Mouse (Mus musculus) T-cell, adult 2 months (primary cell): Measurements from ENCODE around the gene Dok1.
A peak's percentile ranks its signal among the peaks of the same experiment; 100 is the strongest.

ENCODE experiments used
- DNase-seq: peaks from one replicate; pipeline ENCODE4 v3.0.0; 2022; ENCODE audit warnings: low spot score

The Dok1 gene

DNA sequence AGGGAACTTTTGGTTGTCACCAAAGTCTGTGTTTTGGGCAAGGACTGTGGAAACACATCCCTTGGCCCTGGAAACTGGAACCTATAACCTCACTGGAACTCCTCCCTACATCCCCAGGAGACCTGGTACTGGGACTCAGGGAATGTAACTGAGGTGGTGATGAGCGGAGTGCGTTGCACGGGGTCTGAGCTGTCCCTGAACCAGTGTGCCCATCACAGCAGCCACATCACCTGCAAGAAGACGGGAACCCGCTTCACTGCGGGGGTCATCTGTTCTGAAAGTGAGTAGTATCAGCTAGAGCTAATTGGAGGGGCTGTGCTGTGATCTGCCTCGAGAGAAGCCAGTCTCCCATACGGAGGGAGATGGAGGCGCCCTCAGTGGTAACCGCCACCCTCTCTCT, 16.1 kb upstream of the Dok1 start:
- DNase-seq = no peak

DNA sequence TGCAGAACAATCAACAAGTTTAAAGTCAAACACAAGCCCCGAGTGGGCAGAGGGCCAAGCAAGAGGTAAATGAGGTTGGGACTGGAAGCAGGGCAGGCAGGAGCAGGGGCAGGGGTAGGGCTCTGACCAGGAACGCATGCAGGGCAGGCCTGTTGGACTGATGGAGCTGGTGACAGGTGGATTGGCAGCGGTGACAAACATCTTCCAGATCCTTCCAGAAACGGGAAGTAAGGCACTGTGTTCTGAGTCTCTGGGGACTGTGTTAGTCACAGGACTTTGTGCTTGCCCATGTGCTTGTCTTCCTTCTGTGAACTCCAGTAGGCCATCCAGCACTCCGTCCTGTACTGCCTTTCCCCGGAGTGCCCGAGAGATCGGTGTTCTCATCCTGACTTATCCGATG, 11.5 kb upstream of the Dok1 start:
- no peak for DNase-seq

DNA sequence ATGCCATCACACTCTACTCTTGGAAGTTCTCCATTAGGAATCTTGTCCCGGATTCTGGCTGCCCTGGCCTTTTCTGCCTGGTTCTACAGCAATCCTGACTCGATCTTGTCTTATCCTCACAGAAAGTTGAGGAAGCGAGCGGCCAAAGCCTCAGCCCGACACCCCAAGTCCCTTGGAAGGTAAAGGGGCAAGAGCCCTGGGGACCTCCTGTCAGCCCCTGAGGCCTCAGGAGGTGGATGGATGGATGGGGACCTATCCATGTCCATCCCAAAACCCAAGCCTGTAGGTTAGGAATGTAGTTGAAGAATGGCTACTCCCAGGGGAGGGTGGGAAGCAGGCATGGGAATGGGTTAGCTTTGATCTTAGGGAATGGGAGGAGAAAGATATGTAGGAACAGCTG, 10.7 kb upstream of the Dok1 start:
- DNase-seq = no peak

DNA sequence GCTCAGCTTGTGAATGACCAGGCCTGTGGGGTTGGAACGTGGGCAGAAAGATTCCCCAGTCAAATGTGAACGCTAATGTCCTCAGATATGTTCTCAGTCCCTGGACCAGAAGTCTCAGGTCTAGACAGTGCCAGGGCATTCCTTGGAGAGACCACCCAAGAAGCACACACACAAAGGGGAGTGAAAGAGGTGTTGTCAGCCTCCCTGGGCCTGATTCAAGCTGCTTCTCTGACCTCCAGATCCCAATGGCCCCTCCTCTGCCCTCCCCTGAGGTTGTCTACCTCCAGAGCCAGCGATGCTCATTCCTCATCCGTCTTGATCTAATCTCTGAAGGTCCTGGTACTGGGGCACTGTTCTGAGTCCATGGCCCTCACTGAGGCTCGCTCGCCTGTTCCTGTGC, 10.3 kb upstream of the Dok1 start:
- no peak for DNase-seq

DNA sequence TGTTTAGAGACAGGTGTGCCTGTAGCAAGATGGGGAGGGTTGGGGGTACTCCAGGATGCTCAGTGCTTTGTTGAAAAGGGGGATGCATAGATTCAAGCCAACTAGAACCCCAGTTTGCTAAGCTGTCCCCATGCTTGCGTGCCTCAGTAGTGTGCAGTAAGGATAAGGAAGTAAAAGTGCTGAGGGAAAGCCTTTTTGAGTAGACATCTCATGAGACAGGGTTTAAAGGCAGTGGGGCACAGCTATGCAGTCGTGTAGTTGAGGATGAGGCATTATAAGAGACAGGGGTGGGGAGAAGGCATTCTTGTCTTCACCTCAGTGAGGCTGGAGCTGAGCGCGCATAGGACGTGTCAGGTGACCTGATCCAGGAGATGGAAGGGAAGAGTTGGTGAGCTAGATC, 7.3 kb upstream of the Dok1 start:
- DNase-seq = no peak

DNA sequence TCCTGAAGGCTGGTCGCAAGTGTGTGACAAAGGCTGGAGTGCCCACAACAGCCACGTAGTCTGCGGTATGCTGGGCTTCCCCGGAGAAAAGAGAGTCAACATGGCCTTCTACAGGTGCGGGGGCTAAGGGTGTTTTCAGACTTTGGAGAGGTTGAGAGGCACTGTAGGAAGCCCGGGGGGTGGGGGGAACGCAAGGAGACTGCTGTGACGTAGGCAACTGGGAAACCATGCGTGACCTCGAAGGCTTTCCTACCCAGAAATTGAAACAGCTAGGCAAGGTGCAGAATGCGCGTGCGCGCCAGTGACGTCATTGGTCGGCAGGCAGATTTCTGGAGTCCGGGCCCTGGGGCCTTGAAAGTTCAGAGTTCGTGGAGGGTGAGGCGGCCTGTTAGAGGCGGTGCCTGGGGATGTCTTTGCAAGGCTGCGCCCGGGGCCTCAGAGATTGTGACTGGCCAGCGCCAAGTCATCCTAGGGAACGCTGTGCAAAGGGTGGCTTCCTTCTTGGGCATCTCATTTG, 5.3 kb upstream of the Dok1 start:
- DNase-seq = peak; percentile 87

DNA sequence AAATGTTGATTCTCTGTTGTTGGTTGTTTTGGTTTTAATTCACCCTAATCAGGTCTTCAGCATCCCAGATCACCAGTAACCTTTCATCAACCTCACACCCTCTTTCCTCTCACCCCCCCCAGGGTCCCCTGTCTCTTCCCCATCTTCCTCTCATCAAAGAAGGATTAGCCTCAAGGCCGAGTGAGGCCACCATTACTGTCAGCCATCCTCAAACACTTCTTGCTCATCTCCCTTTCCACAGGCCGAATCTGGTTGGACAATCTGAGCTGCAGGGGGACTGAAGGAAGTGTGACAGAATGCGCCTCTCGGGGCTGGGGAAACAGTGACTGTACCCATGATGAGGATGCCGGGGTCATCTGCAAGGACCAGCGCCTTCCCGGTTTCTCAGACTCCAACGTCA, 3.9 kb upstream of the Dok1 start:
- DNase-seq = no peak

DNA sequence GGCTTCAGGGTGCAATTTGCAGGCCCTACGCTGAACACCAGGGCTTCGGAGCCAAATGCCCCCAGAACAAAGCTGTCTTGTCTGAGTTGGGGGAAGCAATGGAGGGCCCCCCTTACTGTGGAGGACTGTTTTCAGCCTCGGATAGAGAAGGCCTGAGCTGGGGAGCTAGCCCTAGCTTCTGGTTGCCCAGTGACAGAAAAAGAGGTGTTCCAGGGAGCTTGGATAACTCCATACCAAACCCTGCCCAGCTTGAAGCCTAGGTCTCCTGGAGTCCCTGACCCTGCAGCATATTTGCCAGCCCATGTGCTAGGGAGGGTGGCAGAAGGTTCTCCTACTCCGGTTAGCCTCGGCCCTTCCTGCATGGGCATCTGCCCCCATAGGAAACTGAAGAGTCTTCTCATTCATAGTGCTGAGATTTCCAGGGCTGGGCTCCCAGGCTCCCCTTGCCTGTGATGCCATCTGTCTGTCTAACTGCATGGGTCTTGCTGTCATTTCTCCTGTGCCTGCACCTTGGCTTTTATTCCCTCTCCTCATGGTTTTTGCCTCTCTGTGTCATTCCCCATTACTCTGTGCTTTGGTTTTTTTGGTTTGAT, 1.3 kb upstream of the Dok1 start:
- no peak for DNase-seq

DNA sequence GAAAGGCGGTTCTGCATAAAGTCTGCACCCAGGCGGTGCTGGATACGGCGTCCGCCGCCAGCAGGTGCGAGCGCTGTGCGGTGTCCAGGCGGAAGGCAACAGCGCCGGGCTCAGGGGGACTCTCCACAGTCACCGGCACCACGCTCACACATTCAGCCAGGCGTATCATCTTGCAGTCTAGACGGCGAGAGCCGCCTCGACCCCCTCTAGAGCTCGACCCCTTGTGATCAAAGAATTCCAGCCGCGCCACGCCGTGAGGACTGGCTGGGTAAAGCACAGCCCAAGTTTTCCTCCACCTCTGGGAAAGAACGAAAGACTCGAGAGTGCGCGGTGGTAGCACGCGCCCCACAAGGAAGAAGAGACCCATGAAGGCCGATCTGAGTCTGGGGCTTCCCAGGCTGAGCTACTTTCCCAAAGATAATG, 491 bp downstream of the Dok1 start:
- peak; percentile 41 for DNase-seq

DNA sequence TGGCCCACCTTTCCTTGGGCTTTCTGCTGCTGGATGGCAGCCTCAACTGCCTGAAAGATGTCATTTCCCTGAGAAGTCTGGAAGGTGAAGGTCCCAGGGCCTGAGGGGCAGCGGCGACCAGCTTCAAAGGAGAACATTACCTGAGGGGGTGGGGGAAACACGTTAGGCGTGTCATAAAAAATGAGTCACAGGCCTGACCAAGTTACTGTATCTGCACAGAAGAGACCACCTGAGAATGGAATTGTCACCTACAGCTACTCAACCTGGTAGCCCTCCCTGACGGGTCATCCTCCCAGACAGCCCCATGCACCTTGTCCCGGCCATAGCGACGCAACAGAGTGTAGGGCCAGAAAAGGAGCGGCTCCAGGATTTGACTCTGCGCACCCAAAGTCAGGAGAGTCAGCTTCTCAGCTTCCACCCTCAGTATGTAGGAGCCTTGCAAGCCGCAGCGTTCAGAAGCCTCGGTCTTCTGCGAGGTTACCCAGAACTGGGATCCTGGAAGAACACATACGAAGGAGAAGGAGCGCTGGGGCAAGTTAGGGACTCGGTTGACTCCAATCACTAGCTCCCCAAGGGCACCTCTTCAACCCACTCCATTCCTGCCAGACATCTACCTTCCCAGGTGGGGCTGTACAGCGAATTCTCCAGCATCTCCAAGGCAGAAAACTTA, 1.2 kb downstream of the Dok1 start:
- DNase-seq = no peak

DNA sequence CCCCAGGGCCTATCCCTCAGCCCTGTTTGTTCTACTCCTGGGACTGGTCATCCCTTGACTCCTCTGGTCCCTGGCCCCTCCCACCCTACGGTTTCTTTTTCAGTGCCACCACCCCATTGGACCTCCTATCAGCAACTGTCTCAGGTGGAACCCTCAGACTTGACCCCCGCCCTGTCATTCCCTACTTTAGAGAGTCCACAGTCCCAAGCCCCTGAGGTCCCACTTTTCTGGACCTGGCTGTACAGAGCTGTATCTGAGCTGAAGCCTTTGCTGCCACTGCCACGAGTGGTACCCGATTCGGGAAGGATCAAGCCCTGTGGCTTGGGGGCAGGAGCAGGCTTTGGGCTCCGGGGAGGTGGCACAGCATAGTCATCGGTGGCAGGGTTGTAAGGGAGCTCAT, 2.2 kb downstream of the Dok1 start:
- no peak for DNase-seq

DNA sequence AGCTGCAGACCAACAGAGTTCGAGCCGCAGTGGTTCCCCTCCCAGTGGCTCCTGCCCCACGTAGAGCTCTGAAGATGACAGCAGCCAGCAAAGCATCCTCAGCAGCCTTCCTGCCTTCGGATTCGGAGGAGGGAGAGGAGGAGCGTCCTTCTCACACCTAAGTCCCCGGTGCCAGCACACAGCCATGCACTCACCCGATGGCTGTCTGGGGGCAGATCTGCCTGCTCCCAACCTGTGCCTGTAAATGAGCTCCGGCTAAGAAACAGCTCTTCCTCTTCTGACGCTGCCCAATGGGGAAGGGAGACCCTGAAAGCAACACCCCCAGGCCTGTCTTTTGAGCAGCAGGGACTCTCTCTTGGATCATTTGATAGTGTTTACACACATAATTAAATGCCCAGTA, 3.5 kb downstream of the Dok1 start:
- no peak for DNase-seq

DNA sequence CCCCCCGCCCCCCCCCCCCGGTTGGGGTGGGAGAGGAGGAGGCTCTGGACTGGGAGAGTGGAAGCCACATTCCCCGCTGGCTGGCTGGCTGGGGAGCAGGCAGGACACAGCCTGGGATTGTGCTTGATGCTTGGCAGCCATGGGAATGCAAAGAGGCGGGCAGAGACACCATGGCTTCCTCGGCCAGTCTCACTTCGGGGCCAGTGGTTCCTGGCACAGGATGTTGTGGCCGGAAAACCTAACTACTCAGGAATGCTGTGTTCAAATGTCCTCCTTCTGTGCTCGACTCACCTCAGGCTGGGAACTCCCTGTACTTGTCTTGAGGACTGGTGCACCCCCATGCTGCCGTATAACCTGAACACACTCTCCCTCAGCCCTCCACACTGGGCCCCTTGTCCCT, 5.6 kb downstream of the Dok1 start:
- DNase-seq = no peak

DNA sequence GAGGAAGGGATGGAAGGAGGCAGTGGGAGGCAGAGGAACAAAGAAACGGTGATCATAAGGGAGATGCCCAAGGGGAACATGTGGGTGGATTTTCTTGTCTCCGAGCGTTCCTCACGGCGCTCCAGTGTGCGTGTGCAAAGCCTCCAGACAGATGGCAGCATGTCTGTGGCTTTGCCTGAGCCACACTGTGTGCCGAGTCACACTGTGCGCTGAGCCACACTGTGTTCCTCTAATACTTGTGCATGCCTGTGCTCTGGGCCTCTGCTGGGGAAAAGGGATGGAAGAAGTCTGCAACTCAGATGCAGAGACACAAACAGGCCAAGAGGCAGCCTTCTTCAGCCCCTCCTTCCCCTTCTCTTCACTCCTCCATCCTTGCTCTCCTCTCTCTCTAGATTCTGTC, 6.0 kb downstream of the Dok1 start:
- no peak for DNase-seq

DNA sequence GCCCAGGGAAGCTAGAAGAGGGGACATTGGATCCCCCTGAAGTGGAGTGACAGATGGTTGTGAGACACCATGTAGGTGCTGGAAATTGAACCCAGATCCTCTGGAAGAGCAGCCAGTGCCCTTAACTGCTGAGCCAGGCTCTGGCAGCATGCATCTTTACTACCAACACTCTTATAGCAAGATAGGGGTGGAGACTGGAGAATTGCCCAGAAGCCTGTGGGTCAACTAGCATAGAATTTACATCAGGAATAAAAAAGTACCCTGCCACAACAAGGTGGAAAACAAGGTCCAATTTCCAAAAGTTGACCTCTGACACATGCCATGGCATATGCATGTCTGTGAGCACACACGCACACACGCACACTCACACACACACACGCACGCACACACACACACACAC, 8.1 kb downstream of the Dok1 start:
- DNase-seq = no peak

DNA sequence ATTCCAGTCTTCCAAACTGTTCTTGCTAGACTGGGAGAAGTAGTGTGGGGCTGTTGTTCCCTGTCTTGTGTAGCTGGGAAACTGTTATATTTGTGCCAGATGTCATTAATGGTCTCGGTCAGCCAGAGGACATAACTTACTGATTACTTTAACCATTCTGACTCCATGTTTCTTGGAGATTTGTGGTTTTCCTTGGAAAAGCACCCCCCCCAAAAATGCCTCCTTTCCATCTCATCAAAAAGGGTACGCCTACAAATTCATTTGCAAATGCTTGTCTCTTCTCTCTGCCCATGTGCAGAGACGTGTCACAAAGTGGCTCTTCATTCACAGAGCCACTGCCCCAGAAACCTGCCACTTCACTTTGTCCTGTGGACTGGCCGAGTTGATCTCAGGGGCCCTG, 8.8 kb downstream of the Dok1 start:
- DNase-seq = no peak

DNA sequence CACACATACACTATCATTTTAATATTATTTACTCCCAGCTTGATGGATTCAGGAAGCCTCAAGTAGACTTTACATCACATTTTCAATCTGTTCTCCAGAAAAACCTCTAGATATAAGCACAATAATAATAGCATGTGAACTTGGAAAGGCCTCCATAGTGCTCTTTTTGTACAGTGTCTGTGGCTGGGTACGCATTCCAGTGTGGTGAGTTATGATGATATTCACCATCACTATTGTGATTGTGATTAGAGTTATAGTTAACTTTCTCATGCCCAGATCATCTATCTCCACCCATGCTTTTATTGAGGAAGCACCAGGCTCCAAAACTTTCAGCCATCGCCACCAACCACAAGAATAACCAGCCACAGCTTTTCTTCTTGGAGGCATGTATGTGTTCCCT, 9.5 kb downstream of the Dok1 start:
- DNase-seq = no peak

DNA sequence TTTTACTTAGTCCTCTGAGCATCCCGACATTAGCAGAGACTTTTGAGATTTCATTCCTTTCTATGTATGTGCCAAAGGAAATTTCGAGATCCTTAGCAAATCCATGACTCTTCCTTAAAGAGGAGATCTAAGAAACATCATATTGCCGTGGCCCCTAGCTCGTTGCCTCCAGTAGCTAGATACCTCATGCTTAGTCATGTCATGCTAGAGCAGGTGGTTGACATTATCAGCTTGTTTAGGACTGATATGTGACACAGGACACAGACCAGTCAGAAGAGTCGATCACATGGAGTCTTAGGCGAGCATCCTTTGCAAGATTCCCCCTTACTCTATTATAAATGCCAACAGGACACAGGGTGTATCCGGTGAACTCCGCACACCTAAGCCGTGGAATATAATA, 10.3 kb downstream of the Dok1 start:
- DNase-seq = no peak

DNA sequence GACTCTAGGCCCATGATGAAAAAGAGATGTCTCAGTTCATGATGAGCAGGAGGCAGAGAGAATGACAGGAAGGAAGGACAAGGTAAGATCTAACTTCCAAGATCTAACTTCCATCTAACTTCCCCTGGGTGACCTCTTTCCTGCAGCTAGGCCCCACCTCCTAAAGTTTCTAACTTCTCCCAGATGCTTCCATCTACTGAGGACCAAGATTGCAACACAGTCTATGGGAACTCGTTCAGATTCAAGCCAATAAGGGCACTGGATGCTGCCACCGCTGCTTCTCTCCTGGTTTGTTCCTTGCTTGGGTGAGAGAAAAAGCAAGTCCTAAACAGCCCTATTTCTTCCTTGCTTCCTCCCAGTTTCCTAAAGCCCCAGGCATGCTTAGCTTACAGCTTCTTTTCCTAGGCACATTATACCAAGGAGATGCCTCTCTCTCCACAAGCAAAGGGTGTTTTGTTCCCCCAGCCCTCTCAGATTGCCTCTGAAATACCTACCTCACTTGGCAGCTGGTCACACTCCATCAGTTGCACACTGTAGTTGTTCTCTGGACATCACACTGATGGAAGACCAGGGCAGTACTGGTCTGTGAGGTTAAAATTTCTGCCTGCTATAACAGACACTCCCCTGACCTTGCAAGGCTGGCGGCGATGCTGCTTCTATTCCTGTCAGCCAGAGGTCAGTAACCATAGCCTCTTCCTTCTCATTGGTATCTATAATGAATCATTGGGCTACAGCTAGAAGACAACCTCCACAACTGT, 12.3 kb downstream of the Dok1 start:
- no peak for DNase-seq

DNA sequence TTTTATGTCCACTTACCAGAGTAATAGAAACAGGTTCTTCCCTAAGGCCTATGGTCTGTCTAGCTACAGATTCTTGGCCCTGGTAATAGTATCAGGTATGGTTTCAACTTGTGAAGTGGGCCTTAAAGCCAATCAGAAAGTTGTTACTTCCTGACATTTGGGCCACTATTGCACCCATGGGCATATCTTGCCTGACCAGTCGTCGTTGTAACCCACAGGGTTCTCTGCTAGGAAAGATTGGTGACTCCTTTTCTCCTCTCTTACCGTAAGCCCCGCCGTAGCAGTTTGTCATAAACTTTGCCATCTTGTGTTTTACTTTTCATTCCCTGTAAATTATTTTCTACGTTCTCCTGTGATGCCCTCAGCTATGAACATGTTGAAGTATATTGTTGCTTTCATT, 13.2 kb downstream of the Dok1 start:
- no peak for DNase-seq

DNA sequence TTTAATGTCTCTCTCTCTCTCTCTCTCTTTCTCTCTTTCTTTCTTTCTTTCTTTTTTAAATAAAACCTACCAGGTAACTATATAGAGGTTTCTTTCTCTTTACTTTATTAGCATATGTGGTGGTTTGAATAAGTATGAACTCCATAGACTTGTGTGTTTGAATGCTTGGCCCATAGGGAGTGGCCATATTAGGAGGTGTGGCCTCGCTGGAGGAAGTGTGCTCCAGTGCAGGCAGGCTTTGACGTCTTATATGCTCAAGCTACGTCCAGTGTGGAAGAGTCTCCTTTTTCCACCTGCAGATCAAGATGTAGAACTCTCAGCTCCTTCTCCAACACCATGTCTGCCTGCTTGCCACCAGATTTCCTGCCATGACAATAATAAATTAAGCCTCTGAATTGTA, 14.2 kb downstream of the Dok1 start:
- no peak for DNase-seq

DNA sequence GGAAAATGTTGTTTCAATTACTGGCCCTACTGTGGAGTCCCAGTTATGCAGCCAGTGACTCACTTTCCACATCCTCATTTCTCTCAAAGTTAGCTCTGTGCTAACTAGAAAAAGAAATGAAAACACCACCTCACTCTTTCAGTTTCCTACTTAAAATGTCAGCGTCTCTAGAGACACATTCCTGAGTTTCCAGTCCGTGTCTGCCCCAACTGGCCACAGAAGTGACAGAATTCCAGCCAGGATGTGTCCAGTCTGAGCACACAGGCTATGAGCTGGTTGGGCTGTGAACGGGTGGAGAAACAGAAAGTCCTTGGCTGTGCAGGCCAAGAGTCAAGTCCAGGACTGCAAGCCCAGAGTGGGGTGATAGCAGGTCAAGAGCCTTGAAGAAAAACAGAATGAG, 16.1 kb downstream of the Dok1 start:
- no peak for DNase-seq

DNA sequence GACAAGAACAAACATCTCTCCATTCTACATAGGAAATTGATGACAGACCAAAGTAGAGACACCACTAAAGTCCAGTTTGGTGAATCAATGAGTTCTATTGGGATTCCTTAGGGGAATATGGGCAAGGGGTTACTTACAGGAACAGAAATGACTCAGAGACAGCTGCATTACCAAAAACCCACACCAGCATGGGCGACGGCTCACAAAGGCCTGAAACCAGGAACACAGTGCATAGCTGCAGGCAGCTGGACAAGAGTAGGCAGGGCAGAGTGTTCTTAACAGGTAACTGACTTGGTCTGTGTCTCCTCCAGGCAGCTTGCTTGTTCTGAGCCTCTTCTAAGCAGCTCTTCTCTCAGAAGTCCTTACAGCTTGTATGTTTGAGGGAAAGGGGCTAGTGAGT, 17.5 kb downstream of the Dok1 start:
- DNase-seq = no peak
